Mouse (Mus musculus): ENCODE measurements around the gene Ces4a. TPM values are rescaled to one million over a fixed set of nuclear protein-coding genes. Genes with fewer than 3 reads are reported as not detected.
"Not testable (repeated sequence)": the region's sequence is repeated elsewhere in the genome, so short reads cannot be mapped to it uniquely, and the experiment has no call there.

Ces4a gene
- total RNA-seq, 2 experiments from 2014 or later, result not detected

- no peak for DNase-seq
- intact Hi-C loops (cut with DNase I), result no loop called here
These were observed 35.5 kb downstream of the Ces4a start for GRCm38 (mm10) chr8:105167116-105167515.

DNA sequence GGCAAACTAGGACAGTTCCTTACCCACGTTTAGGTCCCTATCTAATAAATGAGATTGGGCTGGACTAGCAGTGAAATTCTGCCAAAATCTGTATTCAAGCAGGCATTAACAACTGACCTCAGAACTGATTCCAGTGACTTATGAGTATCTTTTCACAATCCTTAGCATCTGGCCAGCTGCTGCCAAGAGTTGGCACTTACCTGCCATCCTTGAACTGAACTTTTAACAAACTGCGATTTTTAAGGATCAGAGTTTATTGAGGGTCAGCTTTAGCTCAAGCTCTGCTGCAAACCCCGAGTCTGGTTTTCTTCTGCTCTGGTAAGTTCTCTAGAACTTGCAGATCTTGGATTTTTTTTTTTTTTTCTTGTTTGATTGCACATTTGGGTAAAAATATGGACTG, 38.0 kb downstream of the Ces4a start:
- no peak for DNase-seq
- intact Hi-C loops (cut with DNase I), result no loop called here

GRCm38 (mm10) chr8:105170041-105170380, 38.4 kb downstream of the Ces4a start:
- intact Hi-C loops (cut with DNase I), result loop anchor here (2.0 kb wide), 1 partner anchor 55 kb away; the partner anchor contains the start of gene D230025D16Rik
- no peak for DNase-seq

DNA sequence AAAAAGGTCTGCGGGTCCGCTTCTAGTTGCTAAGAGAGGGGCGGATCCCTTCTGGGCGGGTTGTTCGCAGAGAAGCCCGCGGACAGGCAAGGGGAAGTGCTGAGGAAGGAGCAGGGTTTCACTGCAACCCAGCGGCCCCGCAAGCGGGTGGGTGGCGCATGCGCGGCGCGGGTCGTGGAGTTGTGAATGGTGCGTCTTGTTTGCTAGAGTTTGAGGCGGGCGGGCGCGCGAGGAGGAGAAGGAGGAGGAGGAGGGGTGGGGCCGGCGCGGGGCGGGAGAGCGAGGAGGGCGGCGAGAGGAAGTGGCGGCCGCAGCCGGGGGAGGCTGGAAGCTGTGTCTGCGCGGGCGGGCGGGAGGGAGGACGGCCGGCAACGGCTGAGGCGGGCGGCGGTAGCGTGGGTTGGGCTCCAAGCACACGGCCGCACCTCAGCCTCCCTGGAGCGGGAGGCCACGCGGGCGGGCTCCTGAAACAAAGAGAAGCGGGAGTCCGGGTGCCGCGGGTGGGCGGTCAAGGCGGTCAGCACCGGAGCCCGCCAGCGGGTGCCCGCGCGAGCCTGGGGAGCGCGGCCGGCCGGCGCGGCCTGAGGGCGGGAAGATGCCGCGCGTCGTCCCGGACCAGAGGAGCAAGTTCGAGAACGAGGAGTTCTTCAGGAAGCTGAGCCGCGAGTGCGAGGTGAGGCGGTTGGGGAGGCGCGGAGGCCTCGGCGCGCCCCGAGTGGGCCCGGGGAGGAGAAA, 38.9 kb downstream of the Ces4a start, which contains the start of gene Cbfb:
Gene Cbfb, plus strand, starts transcription at position 294 of the 735 bp plus-strand sequence.
- intact Hi-C loops (cut with DNase I), result loop anchor here (2.0 kb wide), 1 partner anchor 54 kb away; the partner anchor contains the start of gene D230025D16Rik
- peak; percentile 94 to 95 for DNase-seq

DNA sequence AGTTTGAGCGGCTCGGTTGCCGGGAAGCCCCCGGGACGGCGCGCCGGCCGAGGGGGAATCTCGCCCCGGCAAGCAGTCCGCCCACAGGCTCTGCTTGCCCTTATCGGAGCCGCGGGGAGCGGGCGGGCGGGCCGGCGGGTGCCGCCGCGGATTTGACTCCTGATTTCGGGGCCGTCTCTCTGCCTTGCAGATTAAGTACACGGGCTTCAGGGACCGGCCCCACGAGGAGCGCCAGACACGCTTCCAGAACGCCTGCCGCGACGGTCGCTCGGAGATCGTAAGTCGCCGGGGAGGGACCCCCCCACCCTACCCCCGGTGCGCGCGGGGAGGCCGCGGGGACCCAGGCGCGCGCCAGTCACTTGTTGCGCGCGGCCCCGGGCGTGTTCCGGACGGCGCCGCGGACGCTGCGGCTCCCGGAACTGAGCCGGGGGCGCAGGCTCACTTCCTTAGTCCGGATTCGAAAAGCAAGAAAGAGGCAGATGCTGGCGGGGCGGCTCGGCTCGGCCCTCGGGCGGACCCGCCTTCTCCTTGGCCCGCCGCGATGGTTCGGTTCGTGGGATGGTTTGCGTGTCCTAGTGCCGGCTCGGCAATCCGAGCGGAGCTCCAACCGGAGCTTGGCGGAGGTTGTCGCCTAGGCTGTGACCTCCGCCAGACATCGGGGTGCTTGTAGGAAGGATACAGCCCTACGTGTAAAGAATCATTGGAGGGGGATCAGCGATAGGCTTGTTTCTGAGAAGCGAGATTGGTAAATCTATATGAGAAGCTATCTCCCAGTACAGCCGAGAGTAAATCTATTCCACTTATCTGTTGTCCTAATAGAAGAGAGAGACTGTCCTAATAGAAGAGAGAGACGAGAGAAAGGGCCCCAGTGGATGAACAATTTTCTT, 39.8 kb downstream of the Ces4a start:
- intact Hi-C loops (cut with DNase I), result loop anchor here (2.0 kb wide), 1 partner anchor 53 kb away; the partner anchor contains the start of gene D230025D16Rik
- DNase-seq, result peak; percentile 74 to 80

GRCm38 (mm10) chr8:105172003-105172362, 40.4 kb downstream of the Ces4a start:
- DNase-seq, result no peak
- intact Hi-C loops (cut with DNase I), result no loop called here

DNA sequence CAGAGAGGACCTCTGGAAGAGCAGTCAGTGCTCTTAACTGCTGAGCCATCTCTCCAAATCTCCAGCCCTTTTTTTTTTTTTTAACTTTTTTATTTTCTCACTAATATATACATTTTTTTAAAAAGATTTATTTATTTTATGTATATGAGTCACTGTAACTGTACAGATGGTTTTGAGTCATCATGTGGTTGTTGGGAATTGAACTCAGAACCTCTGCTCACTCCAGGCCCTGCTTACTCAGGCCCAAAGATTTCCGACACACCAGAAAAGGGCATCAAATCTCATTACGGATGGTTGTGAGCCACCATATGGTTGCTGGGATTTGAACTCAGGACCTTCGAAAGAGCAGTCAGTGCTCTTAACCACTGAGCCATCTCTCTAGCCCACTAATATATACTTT, 43.7 kb downstream of the Ces4a start:
- intact Hi-C loops (cut with DNase I); DNase-seq: not testable (repeated sequence)

DNA sequence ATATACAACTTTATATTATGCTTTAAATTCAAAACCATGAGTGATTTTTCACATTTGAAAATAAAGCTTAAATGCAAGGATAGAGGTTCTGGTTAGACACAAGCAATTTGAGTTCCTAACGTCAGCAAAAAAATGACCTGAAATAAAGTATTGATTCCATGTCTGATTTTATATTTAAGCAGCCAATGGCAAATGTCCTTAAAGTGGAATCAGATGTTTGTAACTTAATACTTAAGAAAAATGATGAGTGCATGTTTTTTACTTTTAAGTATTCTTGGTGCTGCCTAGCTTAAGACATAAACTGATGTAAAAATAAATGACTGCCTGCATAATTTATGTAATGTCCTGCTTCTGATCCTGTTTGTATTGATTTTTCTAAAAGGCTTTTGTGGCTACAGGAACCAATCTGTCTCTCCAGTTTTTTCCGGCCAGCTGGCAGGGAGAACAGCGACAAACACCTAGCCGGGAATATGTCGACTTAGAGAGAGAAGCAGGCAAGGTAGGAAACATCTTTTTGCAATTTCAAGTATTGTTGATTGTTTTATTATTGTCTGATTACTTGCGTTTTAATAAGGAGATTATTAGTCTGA, 46.7 kb downstream of the Ces4a start:
- DNase-seq, result no peak

GRCm38 (mm10) chr8:105182201-105182600, 50.6 kb downstream of the Ces4a start:
- DNase-seq, result no peak
- intact Hi-C loops (cut with DNase I), result no loop called here

More for the DNA sequence above, 46.7 kb downstream of the Ces4a start:
- intact Hi-C loops (cut with DNase I), result no loop called here

DNA sequence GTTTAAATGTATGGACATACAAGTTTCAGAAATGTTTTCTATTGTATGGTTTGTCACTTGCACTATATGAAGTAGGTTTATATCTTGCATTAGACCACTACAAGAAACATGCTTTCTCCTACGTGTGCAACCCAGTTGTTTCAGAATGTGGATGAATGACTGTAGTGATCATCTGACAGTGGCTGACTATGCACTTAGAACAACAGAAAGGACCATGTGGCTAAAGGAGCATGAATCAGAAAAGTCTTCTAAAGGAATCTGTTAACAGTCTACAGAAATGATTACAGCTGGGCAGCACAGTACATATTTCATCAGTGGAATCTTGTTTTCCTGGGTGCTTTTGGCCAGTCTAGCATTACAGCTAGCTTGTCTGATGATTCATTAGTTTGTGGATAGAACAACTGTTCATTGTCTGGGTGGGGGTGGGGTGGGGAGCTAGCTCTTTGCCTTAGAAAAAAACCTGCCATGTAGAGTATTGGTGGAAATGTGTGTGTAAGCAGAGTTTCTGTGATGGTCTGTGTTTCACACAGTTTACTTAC, 54.9 kb downstream of the Ces4a start:
- no peak for DNase-seq
- intact Hi-C loops (cut with DNase I), result no loop called here

GRCm38 (mm10) chr8:105192182-105192581, 60.6 kb downstream of the Ces4a start:
- intact Hi-C loops (cut with DNase I), result no loop called here

More at GRCm38 (mm10) chr8:105192182-105192581, 60.6 kb downstream of the Ces4a start:
- DNase-seq, result no peak

Other genes starting within 250 kb of the Ces4a start
- 1 to 10 TPM; 1.2 to 1.5 TPM for gene Ces2e, start 205.5 kb upstream of the Ces4a start, total RNA-seq (2021)
- not detected for gene Ces2f, start 184.4 kb upstream of the Ces4a start, total RNA-seq (2021)
- 1 to 10 TPM; 2.9 to 4.1 TPM for gene Ces2g, start 170.1 kb upstream of the Ces4a start, total RNA-seq (2021)
- not detected for gene Ces2h, start 130.9 kb upstream of the Ces4a start, total RNA-seq (2021)
- not detected for gene Ces3a, start 83.2 kb upstream of the Ces4a start, total RNA-seq (2021)
- gene Ces3b, start 48.0 kb upstream of the Ces4a start, total RNA-seq (2021), result not detected
- 10 to 100 TPM; 21.5 to 24.1 TPM for gene Cbfb, start 38.9 kb downstream of the Ces4a start, total RNA-seq (2021)
- gene D230025D16Rik, start 93.3 kb downstream of the Ces4a start, total RNA-seq (2021), result 10 to 100 TPM; 19.1 to 20.8 TPM
- 1 to 10 TPM; 4.4 to 5.7 TPM for gene B3gnt9, start 123.4 kb downstream of the Ces4a start, total RNA-seq (2021)
- 1 to 10 TPM; 4.9 to 5.8 TPM for gene Tradd, start 132.8 kb downstream of the Ces4a start, total RNA-seq (2021)
- gene Fbxl8, start 132.8 kb downstream of the Ces4a start, total RNA-seq (2021), result 1 to 10 TPM; 2.3 to 3.4 TPM
- gene Hsf4, start 138.0 kb downstream of the Ces4a start, total RNA-seq (2021), result 1 to 10 TPM; 1.6 to 2.6 TPM
- gene Nol3, start 144.3 kb downstream of the Ces4a start, total RNA-seq (2021), result 10 to 100 TPM; 19.3 to 22.1 TPM
- under 1 TPM; 0.70 to 0.97 TPM for gene 4931428F04Rik, start 158.1 kb downstream of the Ces4a start, total RNA-seq (2021)
- gene Exoc3l, start 164.3 kb downstream of the Ces4a start, total RNA-seq (2021), result 1 to 10 TPM; 6.4 to 7.7 TPM
- 10 to 100 TPM; 18.9 to 20.0 TPM for gene E2f4, start 165.9 kb downstream of the Ces4a start, total RNA-seq (2021)
- gene Elmo3, start 173.8 kb downstream of the Ces4a start, total RNA-seq (2021), result 1 to 10 TPM; 1.2 to 1.3 TPM
- 1 to 10 TPM; 1.2 to 1.3 TPM for gene Lrrc29, start 194.5 kb downstream of the Ces4a start, total RNA-seq (2021)
- gene Tmem208, start 194.6 kb downstream of the Ces4a start, total RNA-seq (2021), result 10 to 100 TPM; 22.1 to 24.0 TPM
- 1 to 10 TPM; 6.5 to 9.6 TPM for gene Fhod1, start 216.2 kb downstream of the Ces4a start, total RNA-seq (2021)
- under 1 TPM; 0.44 to 0.62 TPM for gene Slc9a5, start 217.0 kb downstream of the Ces4a start, total RNA-seq (2021)
- gene Plekhg4, start 241.5 kb downstream of the Ces4a start, total RNA-seq (2021), result not detected

Data from heart, postnatal 36 days (tissue).